Mouse (Mus musculus) embryonic fibroblast, embryonic 13.5 days (primary cell): ENCODE measurements at regions not wholly inside any gene's neighbourhood (a gene's known extent, or its start where the extent isn't known, plus 50 kb on each side); places are given as distances from the start of the nearest gene placed in this dataset.

Experiments used
- H3K27ac ChIP-seq: 2 replicates; pipeline ENCODE4 v1.5.1; 2012; ENCODE audit warnings: low read length, control low read depth, inconsistent platforms; ENCODE audit not compliant: insufficient read depth
- H3K4me1 ChIP-seq: 2 replicates; pipeline ENCODE4 v1.6.1; 2011; ENCODE audit warnings: low read length; ENCODE audit not compliant: control insufficient read depth, insufficient read depth
- H3K4me3 ChIP-seq: 2 replicates; pipeline ENCODE4 v1.5.1; 2011; ENCODE audit warnings: mild to moderate bottlenecking, control low read depth, low read length; ENCODE audit not compliant: insufficient read depth
- CTCF ChIP-seq: IDR thresholded peaks from 2 replicates; pipeline ENCODE4 v1.5.1; 2011; ENCODE audit warnings: mild to moderate bottlenecking, control low read depth, low read length, moderate library complexity, borderline replicate concordance; ENCODE audit not compliant: insufficient read depth
- POLR2A ChIP-seq: IDR thresholded peaks from 2 replicates; pipeline ENCODE4 v1.6.1; 2011; ENCODE audit warnings: low read depth, mild to moderate bottlenecking, control low read depth, low read length, moderate library complexity

GRCm38 (mm10) chr2:8441230-8441629 is 931.9 kb upstream of the Celf2 start:
- Histone ChIP-seq H3K27ac (no peak overlapping the region), H3K4me1 (no peaks in the 10 kb centered on the region), H3K4me3 (no peak overlapping the region)
- no peak for TF ChIP-seq CTCF
- TF ChIP-seq POLR2A = no peak

- Histone ChIP-seq H3K4me1 (no peaks in the 10 kb centered on the region), H3K4me3 (no peak overlapping the region), H3K27ac (no peak overlapping the region)
- no peak for TF ChIP-seq POLR2A
Measured at GRCm38 (mm10) chr2:8429652-8430343, 920.4 kb upstream of the Celf2 start.

GRCm38 (mm10) chr2:8428145-8428544 is 918.8 kb upstream of the Celf2 start:
- no peak for TF ChIP-seq CTCF
- no peak for TF ChIP-seq POLR2A
- H3K4me1 ChIP-seq = no peaks in the 10 kb centered on the region
- H3K4me3 ChIP-seq = no peak overlapping the region
- no peak overlapping the region for H3K27ac ChIP-seq

- H3K27ac ChIP-seq = no peak overlapping the region
- TF ChIP-seq CTCF (no peak), POLR2A (no peak)
- H3K4me1 ChIP-seq = no peaks in the 10 kb centered on the region
- no peak overlapping the region for H3K4me3 ChIP-seq
Measured at GRCm38 (mm10) chr2:8427720-8428119, 918.4 kb upstream of the Celf2 start.

- H3K4me1 ChIP-seq = no peaks in the 10 kb centered on the region
- TF ChIP-seq POLR2A (no peak), CTCF (no peak)
- no peak overlapping the region for H3K27ac ChIP-seq
- no peak overlapping the region for H3K4me3 ChIP-seq
Measured at GRCm38 (mm10) chr2:8415917-8416316, 906.6 kb upstream of the Celf2 start.

GRCm38 (mm10) chr2:8394128-8394527 is 884.8 kb upstream of the Celf2 start:
- no peak for TF ChIP-seq POLR2A
- no peak for TF ChIP-seq CTCF
- Histone ChIP-seq H3K4me1 (no peaks in the 10 kb centered on the region), H3K4me3 (no peak overlapping the region), H3K27ac (no peak overlapping the region)

- H3K4me1 ChIP-seq = no peaks in the 10 kb centered on the region
- no peak overlapping the region for H3K4me3 ChIP-seq
- TF ChIP-seq CTCF = no peak
- no peak overlapping the region for H3K27ac ChIP-seq
Measured at GRCm38 (mm10) chr2:8389530-8389929, 880.2 kb upstream of the Celf2 start.

- Histone ChIP-seq H3K4me1 (no peaks in the 10 kb centered on the region), H3K27ac (no peak overlapping the region), H3K4me3 (no peak overlapping the region)
- TF ChIP-seq POLR2A = no peak
- TF ChIP-seq CTCF = peak; percentile 63; the same call in 1 of the 2 replicates
Measured at GRCm38 (mm10) chr2:8380246-8380645, 870.9 kb upstream of the Celf2 start.

GRCm38 (mm10) chr2:8379590-8379989 is 870.2 kb upstream of the Celf2 start:
- no peak for TF ChIP-seq POLR2A
- no peak for TF ChIP-seq CTCF

GRCm38 (mm10) chr2:8347867-8348266 is 838.5 kb upstream of the Celf2 start:
- H3K4me3 ChIP-seq = no peak overlapping the region
- TF ChIP-seq POLR2A (no peak), CTCF (no peak)
- H3K27ac ChIP-seq = no peak overlapping the region
- H3K4me1 ChIP-seq = no peaks in the 10 kb centered on the region

More at GRCm38 (mm10) chr2:8379590-8379989, 870.2 kb upstream of the Celf2 start:
- Histone ChIP-seq H3K4me1 (no peaks in the 10 kb centered on the region), H3K27ac (no peak overlapping the region), H3K4me3 (no peak overlapping the region)

GRCm38 (mm10) chr2:8344748-8345147 is 835.4 kb upstream of the Celf2 start:
- no peak overlapping the region for H3K27ac ChIP-seq
- no peaks in the 10 kb centered on the region for H3K4me1 ChIP-seq
- H3K4me3 ChIP-seq = no peak overlapping the region
- TF ChIP-seq CTCF = no peak
- no peak for TF ChIP-seq POLR2A

- no peak for TF ChIP-seq CTCF
- TF ChIP-seq POLR2A = no peak
- H3K4me3 ChIP-seq = no peak overlapping the region
- H3K4me1 ChIP-seq = no peaks in the 10 kb centered on the region
- no peak overlapping the region for H3K27ac ChIP-seq
Measured at GRCm38 (mm10) chr2:8338271-8338670, 828.9 kb upstream of the Celf2 start.
